Mouse (Mus musculus): ENCODE results near the gene Il10. TPM values are rescaled to one million over a fixed set of nuclear protein-coding genes. Genes with fewer than 3 reads are reported as not detected.

Gene Il10
- polyA plus RNA-seq, 1 experiment from 2014 or later, result not detected

GRCm38 (mm10) chr1:131038415-131039017, 18.9 kb downstream of the Il10 start:
- Histone ChIP-seq H3K27ac (ENCODE audit: low read depth, low read length) (no peak overlapping the region), H3K9ac (ENCODE audit: low read depth, low read length) (no peak overlapping the region), H3K36me3 (ENCODE audit: control insufficient read depth, insufficient read depth) (no peaks in the 10 kb centered on the region), H3K27me3 (replicated peaks; ENCODE audit: control insufficient read depth, insufficient read depth, low read length) (no peaks in the 10 kb centered on the region), H3K4me2 (replicated peaks; ENCODE audit: low read depth) (no peak overlapping the region), H3K9me3 (ENCODE audit: control insufficient read depth) (0 out of 2 replicates have a peak, but pooled peaks cover 4% of the 10 kb centered on the region), H3K4me1 (replicated peaks; ENCODE audit: control insufficient read depth, insufficient read depth, low read length) (no peaks in the 10 kb centered on the region), H3K4me3 (ENCODE audit: low read depth, low read length) (no peak overlapping the region)
- TF ChIP-seq CTCF (IDR thresholded peaks at IDR 0.05; ENCODE audit: low read depth), result no peak
- no peak for ATAC-seq
- 92% methylated on average over 10 of the region's 10 CpGs for WGBS

GRCm38 (mm10) chr1:131039479-131039878, 19.8 kb downstream of the Il10 start:
- H3K27me3 ChIP-seq (replicated peaks; ENCODE audit: control insufficient read depth, insufficient read depth, low read length), result no peaks in the 10 kb centered on the region
- no peaks in the 10 kb centered on the region for H3K4me1 ChIP-seq (replicated peaks; ENCODE audit: control insufficient read depth, insufficient read depth, low read length)
- peak; percentile 79 for ATAC-seq
- 76% methylated on average over 5 of the region's 5 CpGs for WGBS
- TF ChIP-seq CTCF (IDR thresholded peaks at IDR 0.05; ENCODE audit: low read depth), result no peak
- no peak overlapping the region for H3K4me3 ChIP-seq (ENCODE audit: low read depth, low read length)
- no peaks in the 10 kb centered on the region for H3K36me3 ChIP-seq (ENCODE audit: control insufficient read depth, insufficient read depth)
- H3K4me2 ChIP-seq (replicated peaks; ENCODE audit: low read depth), result no peak overlapping the region
- no peak overlapping the region for H3K27ac ChIP-seq (ENCODE audit: low read depth, low read length)
- 0 out of 2 replicates have a peak, but pooled peaks cover 4% of the 10 kb centered on the region for H3K9me3 ChIP-seq (ENCODE audit: control insufficient read depth)
- no peak overlapping the region for H3K9ac ChIP-seq (ENCODE audit: low read depth, low read length)

- Histone ChIP-seq H3K27me3 (replicated peaks; ENCODE audit: control insufficient read depth, insufficient read depth, low read length) (no peaks in the 10 kb centered on the region), H3K36me3 (ENCODE audit: control insufficient read depth, insufficient read depth) (no peaks in the 10 kb centered on the region), H3K27ac (ENCODE audit: low read depth, low read length) (no peak overlapping the region), H3K9me3 (ENCODE audit: control insufficient read depth) (0 out of 2 replicates have a peak, but pooled peaks cover 4% of the 10 kb centered on the region), H3K4me1 (replicated peaks; ENCODE audit: control insufficient read depth, insufficient read depth, low read length) (peaks cover 2% of the 10 kb centered on the region), H3K4me3 (ENCODE audit: low read depth, low read length) (no peak overlapping the region), H3K9ac (ENCODE audit: low read depth, low read length) (no peak overlapping the region), H3K4me2 (replicated peaks; ENCODE audit: low read depth) (no peak overlapping the region)
- TF ChIP-seq CTCF (IDR thresholded peaks at IDR 0.05; ENCODE audit: low read depth), result no peak
- WGBS, result 64% methylated on average over 2 of the region's 2 CpGs
- no peak for ATAC-seq
Measured at GRCm38 (mm10) chr1:131042263-131042662, 22.6 kb downstream of the Il10 start.

- Histone ChIP-seq H3K9ac (ENCODE audit: low read depth, low read length) (no peak overlapping the region), H3K9me3 (ENCODE audit: control insufficient read depth) (no peaks in the 10 kb centered on the region), H3K27ac (ENCODE audit: low read depth, low read length) (no peak overlapping the region), H3K4me3 (ENCODE audit: low read depth, low read length) (no peak overlapping the region), H3K36me3 (ENCODE audit: control insufficient read depth, insufficient read depth) (no peaks in the 10 kb centered on the region), H3K4me2 (replicated peaks; ENCODE audit: low read depth) (no peak overlapping the region), H3K27me3 (replicated peaks; ENCODE audit: control insufficient read depth, insufficient read depth, low read length) (no peaks in the 10 kb centered on the region), H3K4me1 (replicated peaks; ENCODE audit: control insufficient read depth, insufficient read depth, low read length) (peaks cover 2% of the 10 kb centered on the region)
- TF ChIP-seq CTCF (IDR thresholded peaks at IDR 0.05; ENCODE audit: low read depth), result no peak
- no peak for ATAC-seq
- 96% methylated on average over 3 of the region's 3 CpGs for WGBS
Measured at GRCm38 (mm10) chr1:131042721-131043120, 23.1 kb downstream of the Il10 start.

GRCm38 (mm10) chr1:131043636-131044035, 24.0 kb downstream of the Il10 start:
- TF ChIP-seq CTCF (IDR thresholded peaks at IDR 0.05; ENCODE audit: low read depth), result no peak
- no peaks in the 10 kb centered on the region for H3K36me3 ChIP-seq (ENCODE audit: control insufficient read depth, insufficient read depth)
- H3K27ac ChIP-seq (ENCODE audit: low read depth, low read length), result no peak overlapping the region

GRCm38 (mm10) chr1:131045723-131046355, 26.2 kb downstream of the Il10 start:
- H3K4me2 ChIP-seq (replicated peaks; ENCODE audit: low read depth), result no peak overlapping the region; the same call in 1 of the 2 replicates
- H3K9me3 ChIP-seq (ENCODE audit: control insufficient read depth), result no peaks in the 10 kb centered on the region
- TF ChIP-seq CTCF (IDR thresholded peaks at IDR 0.05; ENCODE audit: low read depth), result no peak
- peak overlapping the region; percentile 35 for H3K27ac ChIP-seq (ENCODE audit: low read depth, low read length)
- H3K9ac ChIP-seq (ENCODE audit: low read depth, low read length), result no peak overlapping the region
- no peaks in the 10 kb centered on the region for H3K27me3 ChIP-seq (replicated peaks; ENCODE audit: control insufficient read depth, insufficient read depth, low read length)
- 66% methylated on average over 2 of the region's 2 CpGs for WGBS
- peaks cover 5% of the 10 kb centered on the region for H3K4me1 ChIP-seq (replicated peaks; ENCODE audit: control insufficient read depth, insufficient read depth, low read length)
- ATAC-seq, result peak; percentile 68
- no peak overlapping the region for H3K4me3 ChIP-seq (ENCODE audit: low read depth, low read length)
- no peaks in the 10 kb centered on the region; the same call in 1 of the 2 replicates for H3K36me3 ChIP-seq (ENCODE audit: control insufficient read depth, insufficient read depth)

More at GRCm38 (mm10) chr1:131043636-131044035, 24.0 kb downstream of the Il10 start:
- Histone ChIP-seq H3K27me3 (replicated peaks; ENCODE audit: control insufficient read depth, insufficient read depth, low read length) (no peaks in the 10 kb centered on the region), H3K9me3 (ENCODE audit: control insufficient read depth) (no peaks in the 10 kb centered on the region), H3K4me1 (replicated peaks; ENCODE audit: control insufficient read depth, insufficient read depth, low read length) (peaks cover 2% of the 10 kb centered on the region), H3K9ac (ENCODE audit: low read depth, low read length) (no peak overlapping the region), H3K4me3 (ENCODE audit: low read depth, low read length) (no peak overlapping the region), H3K4me2 (replicated peaks; ENCODE audit: low read depth) (no peak overlapping the region)
- ATAC-seq, result no peak
- WGBS, result 98% methylated on average over 4 of the region's 4 CpGs
